Mouse (Mus musculus) midbrain, embryonic 12.5 days (tissue): Measurements from ENCODE around the gene Bbs9. TPM values are rescaled to one million over a fixed set of nuclear protein-coding genes. Genes with fewer than 3 reads are reported as not detected.
A peak's percentile ranks its signal among the peaks of the same experiment; 100 is the strongest.

Source experiments
- ATAC-seq: fragments of 200-750 bp; cut with Nextera tagmentation; 2 replicates; pipeline ENCODE4 v1.8.0; 2017; ENCODE audit warnings: low read depth, moderate TSS enrichment, moderate library complexity; ENCODE audit not compliant: low FRiP score
- H3K27ac ChIP-seq: fragments of 300-500 bp; sonication (generic); replicated peaks from 2 replicates; pipeline ENCODE4 v1.5.1; 2016; ENCODE audit warnings: mild to moderate bottlenecking
- H3K27me3 ChIP-seq: fragments of 300-500 bp; sonication (generic); 2 replicates; pipeline ENCODE4 v1.6.1; 2016; ENCODE audit warnings: mild to moderate bottlenecking
- H3K36me3 ChIP-seq: fragments of 300-500 bp; sonication (generic); 2 replicates; pipeline ENCODE4 v1.6.1; 2016
- H3K4me1 ChIP-seq: fragments of 300-500 bp; sonication (generic); 2 replicates; pipeline ENCODE4 v1.6.1; 2016
- H3K4me2 ChIP-seq: fragments of 300-500 bp; sonication (generic); replicated peaks from 2 replicates; pipeline ENCODE4 v1.6.1; 2016; ENCODE audit warnings: mild to moderate bottlenecking, moderate library complexity
- H3K4me3 ChIP-seq: fragments of 300-500 bp; sonication (generic); 2 replicates; pipeline ENCODE4 v1.5.1; 2016; ENCODE audit warnings: mild to moderate bottlenecking
- H3K9ac ChIP-seq: fragments of 300-500 bp; sonication (generic); replicated peaks from 2 replicates; pipeline ENCODE4 v1.6.1; 2016; ENCODE audit warnings: mild to moderate bottlenecking, moderate library complexity
- H3K9me3 ChIP-seq: fragments of 300-500 bp; sonication (generic); 2 replicates; pipeline ENCODE4 v1.6.1; 2016; ENCODE audit warnings: mild to moderate bottlenecking
- WGBS: fragments of 180-500 bp; shearing (Covaris S2); methylation state at CpG from one replicate; pipeline ENCODE4 v1.1.7; 2016; 5-methylcytosine and 5-hydroxymethylcytosine counted together
- polyA plus RNA-seq: library from polyadenylated mRNA; unstranded; fragments of >200 nt; fragmentation: Nextera tagmentation; extraction: Ambion mirVana; gene quantifications from 2 replicates; pipeline ENCODE4 v1.2.1, GENCODE M21; 2016

Bbs9 gene
- polyA plus RNA-seq, 1 experiment from 2014 or later, result 19.1 TPM

DNA sequence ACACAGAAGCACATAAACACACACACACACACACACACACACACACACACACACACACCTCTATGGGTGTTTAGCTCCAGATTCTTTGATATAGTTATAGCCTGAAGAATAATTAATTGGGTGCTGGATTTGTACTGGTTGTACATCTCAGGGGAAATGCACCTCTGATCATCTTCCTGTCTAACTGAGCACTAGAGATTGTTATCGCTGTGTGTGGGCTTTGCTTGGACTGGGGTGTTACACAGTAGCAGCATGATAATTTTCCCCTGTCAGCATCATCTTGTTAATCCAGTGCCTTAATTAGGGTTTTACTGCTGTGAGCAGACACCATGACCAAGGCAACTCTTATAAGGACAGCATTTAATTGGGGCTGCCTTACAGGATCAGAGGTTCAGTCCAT is 175.3 kb downstream of the Bbs9 start:
- H3K36me3 ChIP-seq, result no peaks in the 10 kb centered on the region
- H3K4me2 ChIP-seq, result no peak overlapping the region
- WGBS, result 90% methylated on average over 1 of the region's 1 CpGs
- H3K4me3 ChIP-seq, result no peak overlapping the region
- no peak for ATAC-seq
- H3K27ac ChIP-seq, result no peak overlapping the region
- H3K9ac ChIP-seq, result no peak overlapping the region
- no peaks in the 10 kb centered on the region for H3K27me3 ChIP-seq
- peaks cover 4% of the 10 kb centered on the region; the same call in 1 of the 2 replicates for H3K4me1 ChIP-seq
- no peaks in the 10 kb centered on the region for H3K9me3 ChIP-seq

DNA sequence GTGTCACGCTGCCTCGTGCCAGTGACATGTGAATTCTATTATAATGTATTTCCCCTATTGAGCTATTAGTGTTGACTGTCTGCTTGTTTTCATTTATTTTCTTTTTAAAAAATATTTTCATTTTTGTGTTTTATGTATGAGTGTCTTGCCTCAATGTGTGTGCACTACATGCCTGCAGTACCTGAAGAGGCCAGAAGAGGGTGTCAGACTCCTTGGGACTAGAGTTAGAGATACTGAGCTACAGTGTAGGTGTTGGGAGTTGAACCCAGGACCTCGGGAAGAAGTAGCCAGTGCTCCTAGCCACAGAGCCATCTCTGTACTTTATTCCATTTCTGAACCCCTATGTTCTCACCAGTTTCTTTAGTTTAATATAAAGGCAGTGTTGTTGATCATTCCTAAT is 176.1 kb downstream of the Bbs9 start:
- H3K4me1 ChIP-seq, result peaks cover 4% of the 10 kb centered on the region; the same call in 1 of the 2 replicates
- no peak overlapping the region for H3K4me3 ChIP-seq
- ATAC-seq, result no peak
- no peaks in the 10 kb centered on the region for H3K9me3 ChIP-seq
- H3K36me3 ChIP-seq, result no peaks in the 10 kb centered on the region
- no peak overlapping the region for H3K9ac ChIP-seq
- H3K4me2 ChIP-seq, result no peak overlapping the region
- WGBS, result 94% methylated on average over 3 of the region's 3 CpGs
- no peaks in the 10 kb centered on the region for H3K27me3 ChIP-seq
- no peak overlapping the region for H3K27ac ChIP-seq

DNA sequence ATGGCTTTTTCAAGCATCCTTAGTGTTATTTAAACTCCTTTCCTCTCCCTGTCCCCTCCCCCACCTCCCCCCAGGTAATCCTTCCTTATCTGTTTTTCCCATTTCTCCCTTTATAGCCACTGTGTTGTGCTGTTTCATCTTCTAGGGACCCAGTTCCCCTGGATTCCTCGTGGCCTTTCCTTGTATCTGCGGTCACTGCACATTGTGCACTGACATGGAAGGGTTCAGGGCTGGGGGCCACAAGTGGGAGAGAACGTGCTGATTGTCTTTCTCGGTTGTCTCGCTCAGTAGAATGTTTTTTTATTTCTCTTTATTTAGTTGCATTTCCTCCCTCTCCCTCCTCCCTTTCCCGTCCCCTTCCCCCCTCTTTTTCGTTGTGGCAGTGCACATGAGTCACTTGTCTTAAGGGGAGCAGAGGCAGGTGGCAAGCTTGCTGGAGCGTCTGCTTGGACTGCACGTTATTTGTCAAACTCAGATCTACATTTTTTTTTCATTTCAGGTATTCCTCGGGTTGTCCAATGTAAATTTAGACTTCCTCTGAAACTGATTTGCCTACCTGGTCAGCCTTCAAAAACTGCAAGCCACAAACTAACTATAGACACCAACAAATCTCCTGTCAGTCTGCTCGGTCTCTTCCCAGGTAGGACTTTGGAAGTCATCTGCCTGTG is 179.3 kb downstream of the Bbs9 start:
- Histone ChIP-seq H3K9ac (no peak overlapping the region), H3K36me3 (no peaks in the 10 kb centered on the region), H3K27me3 (no peaks in the 10 kb centered on the region), H3K9me3 (no peaks in the 10 kb centered on the region), H3K27ac (no peak overlapping the region), H3K4me1 (peaks cover 4% of the 10 kb centered on the region; the same call in 1 of the 2 replicates), H3K4me2 (no peak overlapping the region), H3K4me3 (no peak overlapping the region)
- ATAC-seq, result no peak
- WGBS, result 71% methylated on average over 11 of the region's 11 CpGs

DNA sequence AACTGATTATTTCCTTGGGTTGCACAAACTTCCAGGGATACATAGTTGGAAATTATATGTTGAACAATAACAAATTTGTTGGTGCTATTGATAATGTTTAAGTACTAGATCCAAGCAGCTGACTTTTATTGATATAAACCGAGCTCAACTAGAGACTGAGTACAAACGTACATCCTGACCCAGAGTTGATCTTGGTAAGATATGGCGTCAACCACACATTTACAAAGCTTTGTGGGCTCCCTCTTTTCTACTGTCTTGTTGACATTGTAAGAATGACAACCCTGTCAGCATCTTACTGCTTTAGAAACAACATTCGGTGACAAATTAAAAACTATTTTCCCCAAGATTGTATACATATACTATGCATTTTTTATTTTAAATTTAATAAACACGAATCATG is 181.7 kb downstream of the Bbs9 start:
- Histone ChIP-seq H3K4me2 (no peak overlapping the region), H3K36me3 (no peaks in the 10 kb centered on the region), H3K9me3 (no peaks in the 10 kb centered on the region), H3K27me3 (no peaks in the 10 kb centered on the region), H3K4me3 (no peak overlapping the region), H3K9ac (no peak overlapping the region), H3K27ac (no peak overlapping the region), H3K4me1 (peaks cover 4% of the 10 kb centered on the region; the same call in 1 of the 2 replicates)
- 94% methylated on average over 5 of the region's 5 CpGs for WGBS
- ATAC-seq, result no peak

DNA sequence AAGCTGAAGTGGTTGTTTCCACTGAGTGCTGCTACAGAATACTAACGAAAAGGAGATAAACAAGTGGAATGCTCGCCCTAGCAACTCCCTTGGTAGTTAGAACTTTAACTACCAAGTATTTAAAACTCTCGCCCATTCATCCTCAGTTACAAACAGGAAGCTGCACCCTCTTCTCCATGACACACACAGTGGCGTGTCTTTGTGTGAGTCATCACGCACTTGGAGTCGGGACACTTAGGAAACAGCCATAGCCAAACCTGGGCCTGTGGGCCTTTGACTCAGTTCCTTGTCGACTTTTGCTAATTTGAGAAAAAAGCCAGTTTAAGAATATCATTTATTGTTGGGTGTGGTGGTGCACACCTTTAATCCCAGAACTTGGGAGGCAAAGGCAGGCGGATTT is 189.6 kb downstream of the Bbs9 start:
- no peaks in the 10 kb centered on the region for H3K4me1 ChIP-seq
- ATAC-seq, result no peak
- H3K4me2 ChIP-seq, result no peak overlapping the region
- no peak overlapping the region for H3K27ac ChIP-seq
- no peak overlapping the region for H3K4me3 ChIP-seq
- no peaks in the 10 kb centered on the region for H3K27me3 ChIP-seq
- H3K36me3 ChIP-seq, result no peaks in the 10 kb centered on the region
- no peaks in the 10 kb centered on the region for H3K9me3 ChIP-seq
- WGBS, result 87% methylated on average over 8 of the region's 8 CpGs
- H3K9ac ChIP-seq, result no peak overlapping the region

DNA sequence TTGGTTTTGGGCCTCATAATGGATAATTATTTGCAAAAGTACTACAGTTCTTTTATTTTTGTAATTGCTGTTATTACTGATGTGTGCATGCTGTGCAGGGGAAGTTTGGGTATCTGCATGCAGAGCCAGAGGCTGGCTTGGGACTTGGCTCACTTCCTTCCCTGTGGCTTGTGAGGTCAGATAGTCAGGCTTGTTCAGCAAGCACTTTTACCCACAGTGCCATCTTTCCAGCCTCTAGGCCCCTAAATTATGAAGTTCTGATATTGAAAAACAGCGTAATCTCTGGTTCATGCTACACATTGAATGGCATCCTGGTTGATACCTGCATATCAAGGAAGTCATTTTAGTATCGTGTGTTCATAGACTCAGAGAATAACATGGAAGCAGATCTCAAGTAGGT is 197.4 kb downstream of the Bbs9 start:
- Histone ChIP-seq H3K4me1 (no peaks in the 10 kb centered on the region), H3K9ac (no peak overlapping the region), H3K9me3 (no peaks in the 10 kb centered on the region), H3K36me3 (no peaks in the 10 kb centered on the region), H3K4me2 (no peak overlapping the region), H3K27ac (no peak overlapping the region), H3K4me3 (no peak overlapping the region), H3K27me3 (no peaks in the 10 kb centered on the region)
- ATAC-seq, result no peak
- WGBS, result 96% methylated on average over 2 of the region's 2 CpGs

DNA sequence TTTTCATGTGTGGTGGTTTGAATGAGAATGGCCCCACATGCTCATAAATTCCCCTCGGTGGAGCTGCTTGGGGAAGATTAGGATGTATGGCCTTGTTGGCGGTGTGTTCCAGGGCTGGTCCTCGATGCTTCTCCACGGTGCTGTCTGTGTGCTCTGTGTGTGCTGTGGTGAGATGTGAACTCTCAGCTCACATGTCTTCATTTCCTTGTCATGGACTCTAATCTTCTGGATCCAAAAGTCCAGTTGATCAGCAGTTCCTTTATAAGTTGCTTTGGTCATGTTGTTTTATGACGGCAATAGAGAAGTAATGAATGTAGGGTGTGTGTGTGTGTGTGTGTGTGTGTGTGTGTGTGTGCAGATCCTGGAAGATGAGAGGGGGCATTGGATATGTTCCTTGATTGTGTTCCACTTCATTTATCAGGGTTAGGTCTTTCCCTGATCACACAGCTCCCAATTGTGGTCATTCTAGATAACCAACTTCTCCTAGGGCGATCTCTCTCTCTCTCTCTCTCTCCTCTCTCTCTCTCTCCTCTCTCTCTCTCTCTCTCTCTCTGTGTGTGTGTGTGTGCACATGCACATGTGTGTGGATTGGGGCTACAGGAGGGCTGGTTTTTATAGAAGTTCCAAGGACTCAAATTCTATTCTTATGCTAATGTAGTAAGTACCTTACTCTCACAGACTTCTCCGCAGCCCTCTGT is 201.8 kb downstream of the Bbs9 start:
- H3K27me3 ChIP-seq, result no peaks in the 10 kb centered on the region
- 88% methylated on average over 7 of the region's 7 CpGs for WGBS
- H3K36me3 ChIP-seq, result no peaks in the 10 kb centered on the region
- no peak for ATAC-seq
- H3K4me3 ChIP-seq, result no peak overlapping the region
- H3K4me1 ChIP-seq, result no peaks in the 10 kb centered on the region
- H3K9ac ChIP-seq, result no peak overlapping the region
- no peak overlapping the region for H3K4me2 ChIP-seq
- no peaks in the 10 kb centered on the region for H3K9me3 ChIP-seq
- H3K27ac ChIP-seq, result no peak overlapping the region

DNA sequence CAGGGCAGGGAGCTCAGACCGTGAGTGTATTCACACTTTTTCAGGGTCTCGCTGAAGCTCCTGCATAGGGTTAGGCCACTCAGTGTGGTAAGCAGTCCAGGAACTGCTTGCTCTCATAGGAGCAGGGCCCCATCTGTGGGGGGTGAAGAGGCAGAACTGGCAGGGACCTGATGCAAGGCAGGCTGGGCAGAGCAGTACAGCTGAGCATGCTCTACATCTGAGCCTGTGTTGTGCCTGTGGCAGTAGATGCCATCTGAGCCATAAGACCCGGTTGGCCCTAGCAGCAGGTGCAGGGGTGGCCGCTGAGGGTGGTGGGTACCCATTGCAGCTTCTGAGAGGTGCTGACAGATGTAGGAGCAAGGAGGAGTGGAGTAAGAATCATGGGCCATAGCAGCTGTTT is 202.5 kb downstream of the Bbs9 start:
- Histone ChIP-seq H3K36me3 (no peaks in the 10 kb centered on the region), H3K27ac (no peak overlapping the region), H3K27me3 (no peaks in the 10 kb centered on the region), H3K4me2 (no peak overlapping the region), H3K4me3 (no peak overlapping the region), H3K9me3 (no peaks in the 10 kb centered on the region), H3K9ac (no peak overlapping the region), H3K4me1 (no peaks in the 10 kb centered on the region)
- WGBS, result 79% methylated on average over 4 of the region's 4 CpGs
- ATAC-seq, result peak; percentile 52; the same call in 1 of the 2 replicates

DNA sequence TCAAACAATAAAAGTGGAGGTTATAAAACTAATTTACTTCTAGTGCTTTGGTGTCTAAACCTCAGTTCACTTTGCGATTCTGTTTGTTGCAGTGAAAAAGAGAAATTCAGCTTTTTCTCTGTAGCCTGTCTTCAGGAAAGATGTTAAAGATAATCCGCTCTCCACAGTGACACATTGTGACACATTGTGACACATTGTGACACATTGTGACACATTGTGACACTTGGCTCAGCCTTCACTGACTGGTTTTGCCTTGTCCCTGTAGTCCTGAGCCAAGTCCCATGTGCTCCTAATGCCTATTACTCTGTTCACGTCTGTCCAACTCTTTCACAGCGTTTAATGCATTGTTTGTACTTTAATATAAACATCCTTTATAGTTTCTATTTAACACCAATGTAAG is 203.0 kb downstream of the Bbs9 start:
- H3K4me2 ChIP-seq, result no peak overlapping the region
- no peaks in the 10 kb centered on the region for H3K36me3 ChIP-seq
- no peaks in the 10 kb centered on the region for H3K9me3 ChIP-seq
- H3K4me1 ChIP-seq, result no peaks in the 10 kb centered on the region
- H3K9ac ChIP-seq, result no peak overlapping the region
- H3K4me3 ChIP-seq, result no peak overlapping the region
- no peaks in the 10 kb centered on the region for H3K27me3 ChIP-seq
- H3K27ac ChIP-seq, result no peak overlapping the region
- 87% methylated on average over 4 of the region's 4 CpGs for WGBS
- no peak for ATAC-seq

DNA sequence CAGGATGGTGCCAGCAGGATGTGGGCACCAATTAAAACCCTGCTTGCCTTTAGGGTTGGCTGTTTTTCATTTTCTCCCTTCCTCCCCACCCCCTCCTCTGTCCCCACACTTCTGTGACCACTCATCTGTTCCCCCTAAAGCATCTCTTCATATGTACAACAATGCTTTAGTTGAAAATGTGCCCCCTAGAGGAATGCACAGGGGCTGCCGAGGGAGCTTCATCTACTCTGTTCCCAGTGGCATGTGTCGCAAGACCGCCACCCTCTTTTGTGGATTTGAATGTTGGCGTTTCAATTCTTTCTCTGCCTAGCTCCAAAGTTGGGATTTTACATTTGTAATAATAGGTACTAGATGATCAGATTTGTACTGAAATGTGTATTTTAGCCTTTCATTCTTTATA is 204.0 kb downstream of the Bbs9 start:
- H3K27ac ChIP-seq, result no peak overlapping the region
- H3K36me3 ChIP-seq, result no peaks in the 10 kb centered on the region
- H3K27me3 ChIP-seq, result no peaks in the 10 kb centered on the region
- no peak overlapping the region for H3K4me2 ChIP-seq
- no peak for ATAC-seq
- 89% methylated on average over 4 of the region's 4 CpGs for WGBS
- no peaks in the 10 kb centered on the region for H3K4me1 ChIP-seq
- no peak overlapping the region for H3K9ac ChIP-seq
- no peak overlapping the region for H3K4me3 ChIP-seq
- H3K9me3 ChIP-seq, result no peaks in the 10 kb centered on the region

DNA sequence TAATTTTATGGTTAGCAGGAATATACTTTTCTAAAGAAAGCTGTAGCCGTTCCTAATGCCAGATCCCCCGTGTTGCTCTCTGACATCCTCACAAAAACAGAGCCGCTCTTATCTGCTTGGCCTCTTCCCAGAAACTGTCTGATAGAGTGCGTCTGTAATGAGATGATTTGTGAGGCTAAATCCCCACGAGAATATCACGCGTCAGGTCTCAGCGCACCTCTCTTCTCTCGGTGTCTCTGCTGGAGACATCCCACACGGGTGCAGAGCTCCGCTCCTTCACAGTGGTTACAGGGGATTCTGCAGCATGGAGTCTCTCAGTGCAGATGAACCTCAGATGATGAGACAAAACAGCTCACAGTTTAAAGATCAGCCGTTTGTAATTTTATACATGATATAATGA is 204.5 kb downstream of the Bbs9 start:
- Histone ChIP-seq H3K9me3 (no peaks in the 10 kb centered on the region), H3K9ac (no peak overlapping the region), H3K4me2 (no peak overlapping the region), H3K27ac (no peak overlapping the region), H3K36me3 (no peaks in the 10 kb centered on the region), H3K4me3 (no peak overlapping the region), H3K4me1 (no peaks in the 10 kb centered on the region), H3K27me3 (no peaks in the 10 kb centered on the region)
- 79% methylated on average over 12 of the region's 12 CpGs for WGBS
- no peak for ATAC-seq

DNA sequence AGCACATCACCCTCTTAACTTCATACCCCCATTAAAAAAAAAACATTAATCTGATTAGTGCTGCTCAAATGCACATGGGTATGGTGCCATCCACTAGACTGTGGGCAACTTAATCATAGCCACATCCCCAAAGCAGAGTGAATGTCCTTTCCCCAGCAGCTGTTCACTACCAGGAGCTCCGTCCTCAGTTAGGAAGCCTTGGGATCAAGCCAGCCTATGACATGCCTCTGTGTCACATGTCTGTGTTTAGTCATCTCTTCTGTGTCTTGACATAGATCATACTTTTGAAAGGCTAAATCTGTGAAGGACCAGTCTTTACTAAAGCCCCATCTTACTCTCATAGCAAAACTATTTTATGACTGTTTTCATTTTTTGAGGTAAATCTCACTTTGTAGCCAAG is 205.0 kb downstream of the Bbs9 start:
- 76% methylated on average over 1 of the region's 1 CpGs for WGBS
- no peaks in the 10 kb centered on the region for H3K4me1 ChIP-seq

More for the DNA sequence above, 205.0 kb downstream of the Bbs9 start:
- Histone ChIP-seq H3K4me3 (no peak overlapping the region), H3K4me2 (no peak overlapping the region), H3K36me3 (no peaks in the 10 kb centered on the region), H3K9ac (no peak overlapping the region), H3K9me3 (no peaks in the 10 kb centered on the region), H3K27me3 (no peaks in the 10 kb centered on the region), H3K27ac (no peak overlapping the region)
- no peak for ATAC-seq
